Mouse (Mus musculus) brain, embryonic 14.5 days (tissue): ENCODE measurements around the gene Sap18.
"Not testable (repeated sequence)": the region's sequence is repeated elsewhere in the genome, so short reads cannot be mapped to it uniquely, and the experiment has no call there.

Experiments used
- CTCF ChIP-seq: fragments of 200-500 bp; IDR thresholded peaks from 2 replicates; pipeline ENCODE4 v1.5.1; 2012; ENCODE audit warnings: inconsistent platforms, mild to moderate bottlenecking, moderate library complexity, borderline replicate concordance; ENCODE audit not compliant: insufficient read depth, insufficient read length; ENCODE audit errors: extremely low read depth
- POLR2A ChIP-seq: fragments of 200-500 bp; IDR thresholded peaks from 2 replicates; pipeline ENCODE4 v1.6.1; 2012; ENCODE audit warnings: mild to moderate bottlenecking, inconsistent platforms, borderline replicate concordance; ENCODE audit not compliant: poor library complexity, insufficient read depth, insufficient read length, severe bottlenecking; ENCODE audit errors: extremely low read depth

- not testable (repeated sequence) for TF ChIP-seq CTCF, POLR2A
These were observed 58.1 kb downstream of the Sap18 start for GRCm38 (mm10) chr14:57856037-57856436.
